Mouse (Mus musculus) embryonic facial prominence, embryonic 11.5 days (tissue): Measurements from ENCODE around the gene Pigg. TPM values are rescaled to one million over a fixed set of nuclear protein-coding genes. Genes with fewer than 3 reads are reported as not detected.

ENCODE experiments used
- ATAC-seq: fragments of 200-750 bp; cut with Nextera tagmentation; replicated peaks from 2 replicates; pipeline ENCODE4 v1.8.0; 2017; ENCODE audit warnings: low read depth; ENCODE audit not compliant: insufficient number of reproducible peaks, low FRiP score, low TSS enrichment
- DNase-seq: peaks from one replicate; pipeline ENCODE4 v3.0.0-alpha.2; 2015; ENCODE audit warnings: low spot score
- H3K27ac ChIP-seq: fragments of 300-500 bp; sonication (generic); replicated peaks from 2 replicates; pipeline ENCODE4 v1.5.1; 2014; ENCODE audit warnings: mild to moderate bottlenecking, low read depth, low read length, control low read depth
- H3K27me3 ChIP-seq: fragments of 300-500 bp; sonication (generic); 2 replicates; pipeline ENCODE4 v1.6.1; 2014; ENCODE audit warnings: mild to moderate bottlenecking, low read length, moderate library complexity, mixed read lengths; ENCODE audit not compliant: control insufficient read depth, insufficient read depth
- H3K36me3 ChIP-seq: fragments of 300-500 bp; sonication (generic); replicated peaks from 2 replicates; pipeline ENCODE4 v1.6.1; 2014; ENCODE audit warnings: low read depth, mild to moderate bottlenecking, low read length, moderate library complexity, mixed read lengths; ENCODE audit not compliant: control insufficient read depth, insufficient read depth
- H3K4me1 ChIP-seq: fragments of 300-500 bp; sonication (generic); 2 replicates; pipeline ENCODE4 v1.6.1; 2014; ENCODE audit warnings: low read length, mixed read lengths; ENCODE audit not compliant: control insufficient read depth, insufficient read depth
- H3K4me2 ChIP-seq: fragments of 300-500 bp; sonication (generic); 2 replicates; pipeline ENCODE4 v1.6.1; 2014; ENCODE audit warnings: low read depth, mild to moderate bottlenecking, control low read depth, low read length, moderate library complexity
- H3K4me3 ChIP-seq: fragments of 300-500 bp; sonication (generic); 2 replicates; pipeline ENCODE4 v1.5.1; 2014; ENCODE audit warnings: low read depth, low read length, control low read depth
- H3K9ac ChIP-seq: fragments of 300-500 bp; sonication (generic); replicated peaks from 2 replicates; pipeline ENCODE4 v1.6.1; 2014; ENCODE audit warnings: mild to moderate bottlenecking, control low read depth, low read length
- H3K9me3 ChIP-seq: fragments of 300-500 bp; sonication (generic); replicated peaks from 2 replicates; pipeline ENCODE4 v1.6.1; 2016; ENCODE audit warnings: mild to moderate bottlenecking, low read length, inconsistent platforms, mixed read lengths; ENCODE audit not compliant: control insufficient read depth
- WGBS: fragments of 180-500 bp; shearing (Covaris S2); extraction: QIAGEN DNeasy Blood & Tissue Kit; methylation state at CpG from one replicate; pipeline ENCODE4 v1.1.7; 2014; 5-methylcytosine and 5-hydroxymethylcytosine counted together
- polyA plus RNA-seq: library from polyadenylated mRNA; unstranded; fragments of >200 nt; fragmentation: Nextera tagmentation; extraction: Ambion mirVana; gene quantifications from 2 replicates; pipeline ENCODE4 v1.2.1, GENCODE M21; 2014

Gene Pigg
- polyA plus RNA-seq, 1 experiment from 2014 or later = 2.7 TPM

DNA sequence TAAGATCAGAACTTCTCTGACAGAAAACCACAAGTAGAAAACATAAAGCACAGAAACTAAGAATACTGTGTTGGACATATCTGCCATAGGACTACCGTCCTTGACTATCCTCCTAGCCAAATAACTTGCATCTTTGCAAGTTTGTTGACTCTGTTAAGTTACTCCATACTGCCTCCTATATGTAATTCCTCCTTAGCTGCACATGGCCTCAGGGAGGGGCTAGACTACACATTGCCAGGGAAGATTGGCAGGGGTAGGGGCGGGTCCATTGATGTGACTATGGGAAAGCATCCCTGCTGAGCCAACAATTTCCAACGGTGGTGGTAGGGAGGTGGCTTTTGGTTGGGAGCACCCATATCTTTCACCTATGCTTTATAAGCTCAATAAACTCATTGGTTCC is 49.9 kb downstream of the Pigg start:
- DNase-seq (no peak), ATAC-seq (no peak)
- Histone ChIP-seq H3K36me3 (no peaks in the 10 kb centered on the region), H3K27ac (no peak overlapping the region), H3K4me1 (peaks cover 6% of the 10 kb centered on the region), H3K27me3 (peaks cover 28% of the 10 kb centered on the region), H3K4me3 (no peak overlapping the region), H3K9me3 (no peaks in the 10 kb centered on the region), H3K4me2 (no peak overlapping the region), H3K9ac (no peak overlapping the region)
- 26% methylated on average over 3 of the region's 3 CpGs for WGBS

DNA sequence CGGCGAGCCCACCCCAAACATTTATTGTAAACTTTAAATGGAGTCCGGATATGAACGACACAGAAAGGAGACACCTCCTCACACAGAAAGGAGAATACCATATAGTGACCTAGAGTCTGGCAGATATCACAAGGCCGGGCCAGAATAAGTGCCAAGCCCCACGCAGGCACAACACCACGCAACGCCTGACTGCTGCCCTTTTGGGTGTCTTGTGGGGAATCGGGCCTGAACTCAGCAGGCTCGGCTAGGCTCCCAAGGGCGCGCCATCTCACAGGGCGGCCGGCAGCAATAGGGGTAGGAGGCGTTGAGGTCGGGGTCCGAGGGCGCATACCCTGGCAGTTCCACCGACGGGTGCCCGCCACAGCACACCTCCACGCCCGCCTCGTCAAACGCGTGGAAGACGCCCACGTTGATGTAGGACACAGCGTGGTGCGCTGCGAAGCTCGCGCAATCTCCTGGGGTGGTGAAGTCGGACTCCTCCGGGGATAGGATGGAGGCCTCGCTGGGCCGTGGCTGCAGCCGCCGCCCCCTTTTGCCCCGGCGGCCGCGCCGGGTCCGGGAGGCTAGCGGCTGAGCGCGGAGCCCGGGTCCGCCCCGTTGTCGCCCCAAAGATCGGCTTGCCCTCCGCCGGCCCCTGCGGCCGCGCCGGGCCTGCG is 54.0 kb downstream of the Pigg start:
- H3K4me3 ChIP-seq = peak overlapping the region; percentile 49
- H3K4me1 ChIP-seq = peaks cover 12% of the 10 kb centered on the region
- no peaks in the 10 kb centered on the region for H3K9me3 ChIP-seq
- no peaks in the 10 kb centered on the region for H3K36me3 ChIP-seq
- peak overlapping the region; percentile 95 for H3K4me2 ChIP-seq
- DNase-seq = no peak
- H3K27me3 ChIP-seq = peaks cover 66% of the 10 kb centered on the region
- H3K9ac ChIP-seq = 0 out of 2 replicates have a peak overlapping the region, but pooled peaks have one; percentile 5
- H3K27ac ChIP-seq = no peak overlapping the region
- 1% methylated on average over 57 of the region's 60 CpGs for WGBS
- peak; percentile 51; the same call in 1 of the 2 replicates for ATAC-seq

DNA sequence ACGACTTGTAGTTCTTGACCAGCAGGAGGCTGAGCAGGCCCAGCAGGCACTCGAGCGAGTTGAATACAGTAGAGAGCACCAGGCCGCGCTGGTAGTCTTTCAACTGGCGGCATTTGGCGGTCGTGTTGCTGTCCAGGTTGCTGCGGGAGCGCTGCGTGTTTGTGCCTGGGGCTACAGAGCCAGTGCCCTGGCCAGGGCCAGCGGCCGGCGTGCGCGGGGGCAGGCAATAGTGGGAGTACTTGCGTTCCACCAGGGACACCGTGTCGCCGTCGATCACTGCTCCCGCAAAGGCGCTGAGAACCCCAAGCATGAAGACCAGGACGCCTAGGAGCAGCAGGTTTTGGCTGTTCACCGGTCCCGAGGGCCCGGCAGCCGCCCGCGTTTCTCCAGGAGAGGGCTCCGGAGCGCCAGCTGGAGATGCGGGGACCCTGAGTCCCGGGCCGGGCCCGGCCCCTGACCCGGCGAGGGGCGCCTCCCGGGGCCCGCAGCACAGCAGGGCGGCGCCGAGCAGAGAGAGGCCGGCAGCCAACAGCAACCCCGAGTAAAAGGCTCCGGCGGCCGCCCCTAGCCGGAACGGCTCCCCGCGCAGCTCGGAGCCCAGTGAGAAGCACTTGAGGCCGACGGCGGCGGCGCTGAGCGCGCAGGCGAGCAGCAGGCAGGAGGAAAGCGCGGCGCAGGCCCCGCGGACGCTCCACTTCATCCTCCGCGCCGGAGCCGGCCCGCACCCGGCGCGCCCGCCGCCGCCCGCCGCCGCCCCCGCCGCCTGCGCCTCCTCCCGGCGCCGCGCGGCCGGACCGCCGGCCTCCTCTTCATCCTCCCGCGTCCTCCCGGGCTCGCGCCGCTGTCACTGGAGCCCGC is 54.8 kb downstream of the Pigg start:
- no peak overlapping the region for H3K27ac ChIP-seq
- WGBS = under 1% methylated on average over 77 of the region's 100 CpGs
- peak overlapping the region; percentile 95 for H3K4me2 ChIP-seq
- peak overlapping the region; percentile 49 for H3K4me3 ChIP-seq
- H3K36me3 ChIP-seq = no peaks in the 10 kb centered on the region
- no peaks in the 10 kb centered on the region for H3K9me3 ChIP-seq
- ATAC-seq (peak; percentile 22; the same call in 1 of the 2 replicates), DNase-seq (peak; percentile 48)
- H3K4me1 ChIP-seq = peaks cover 12% of the 10 kb centered on the region
- H3K27me3 ChIP-seq = peaks cover 66% of the 10 kb centered on the region
- peak overlapping the region; percentile 48 for H3K9ac ChIP-seq

DNA sequence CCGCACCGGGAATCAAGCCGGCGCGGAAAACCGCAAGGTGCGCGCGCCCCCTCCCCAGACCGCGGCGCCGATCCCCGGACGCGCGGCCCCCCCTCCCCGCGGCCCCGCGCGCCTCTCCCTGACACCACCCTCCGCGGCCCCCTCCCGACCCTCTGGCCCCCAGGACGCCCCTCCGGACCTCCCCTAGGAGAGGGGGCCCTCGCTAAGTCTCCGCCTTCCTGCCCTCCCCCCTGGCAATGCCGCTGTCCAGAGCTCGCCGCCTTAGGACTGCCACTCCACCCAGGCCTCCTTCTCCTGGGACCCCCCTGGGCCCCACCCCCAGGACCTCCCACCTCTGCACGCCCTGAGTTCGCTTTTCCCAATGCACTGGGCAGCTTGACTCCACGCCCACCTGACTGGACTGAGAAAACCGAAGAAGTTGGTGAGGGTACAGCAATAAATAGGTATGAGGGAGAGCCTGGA is 55.5 kb downstream of the Pigg start, which contains the start of gene Gm42517:
Gene Gm42517, minus strand, starts transcription at position 52 of the 462 bp plus-strand sequence.
- Histone ChIP-seq H3K9ac (peak within 1 kb of the TSS; percentile 48), H3K9me3 (no peaks in the 10 kb centered on the region), H3K4me1 (peaks cover 12% of the 10 kb centered on the region), H3K27ac (no peak within 1 kb of the TSS), H3K4me2 (peak within 1 kb of the TSS; percentile 95), H3K27me3 (peaks cover 66% of the 10 kb centered on the region), H3K36me3 (no peaks in the 10 kb centered on the region), H3K4me3 (peak within 1 kb of the TSS; percentile 49)
- ATAC-seq (no peak), DNase-seq (peak; percentile 9)
- WGBS = under 1% methylated on average over 17 of the region's 36 CpGs

DNA sequence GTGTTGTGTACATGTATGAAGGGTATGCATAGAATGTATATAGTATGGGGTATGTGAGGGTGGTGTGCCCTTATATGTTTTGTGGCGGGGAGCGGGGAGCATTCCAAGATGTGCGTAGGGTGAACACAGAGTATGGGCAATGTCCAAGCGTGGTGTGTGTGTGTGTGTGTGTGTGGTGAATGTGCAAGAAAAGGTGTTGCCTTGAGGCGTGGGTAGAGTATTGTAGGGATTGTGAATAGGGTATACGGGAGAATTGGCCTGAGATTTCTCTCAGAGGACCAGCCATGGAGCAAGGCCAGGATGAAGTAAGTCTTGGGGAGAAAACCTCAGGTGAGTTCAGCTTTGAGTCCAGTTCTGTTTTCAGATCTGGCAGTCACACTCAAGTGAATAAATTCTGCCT is 56.0 kb downstream of the Pigg start:
- Histone ChIP-seq H3K4me2 (peak overlapping the region; percentile 30), H3K36me3 (no peaks in the 10 kb centered on the region), H3K27ac (no peak overlapping the region), H3K9me3 (no peaks in the 10 kb centered on the region), H3K27me3 (peaks cover 66% of the 10 kb centered on the region), H3K4me3 (peak overlapping the region; percentile 25), H3K9ac (no peak overlapping the region), H3K4me1 (peaks cover 12% of the 10 kb centered on the region)
- WGBS = 4% methylated on average over 6 of the region's 6 CpGs
- no peak for DNase-seq
- ATAC-seq = 0 out of 2 replicates have a peak, but pooled peaks have one; percentile 21

DNA sequence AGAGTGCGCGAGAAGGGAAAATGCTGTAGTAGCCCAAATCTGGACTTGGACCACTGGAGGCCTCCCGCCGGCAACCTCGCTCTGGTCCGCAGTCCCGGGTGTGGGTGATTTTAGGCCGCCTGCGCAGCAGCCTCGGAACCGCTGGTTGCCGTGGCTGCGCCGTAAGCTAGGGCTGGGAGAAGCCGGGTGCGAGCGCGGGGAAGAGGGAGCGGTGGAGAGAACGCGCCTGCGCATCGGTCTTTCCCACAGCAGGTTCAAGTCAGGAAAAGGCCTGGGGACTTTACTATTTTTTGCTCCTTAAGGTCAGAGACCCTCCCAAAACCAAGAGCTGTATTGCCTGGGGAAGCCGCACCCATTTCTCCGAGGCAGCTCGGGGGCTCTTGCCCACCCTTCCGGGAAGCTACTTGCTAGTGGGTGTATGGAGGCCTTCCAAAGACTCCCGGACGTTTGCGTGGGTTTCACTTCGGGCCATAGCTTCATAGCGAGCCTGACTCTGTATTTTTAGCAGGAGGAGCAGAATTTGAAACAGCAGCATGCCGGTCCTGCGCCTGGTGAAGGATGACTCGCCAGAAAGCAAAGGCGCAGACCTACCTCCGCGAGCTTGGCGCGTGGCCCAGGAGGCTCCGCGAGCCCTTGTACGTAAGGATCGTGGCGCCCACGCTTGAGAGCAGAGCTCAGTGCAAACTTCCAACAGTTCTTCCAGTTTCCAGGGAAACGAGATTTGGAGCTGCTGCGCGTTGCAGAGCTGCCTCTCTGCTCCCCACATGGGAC is 56.6 kb downstream of the Pigg start:
- no peaks in the 10 kb centered on the region for H3K9me3 ChIP-seq
- peak overlapping the region; percentile 25 for H3K4me3 ChIP-seq
- H3K36me3 ChIP-seq = no peaks in the 10 kb centered on the region
- peak overlapping the region; percentile 30 for H3K4me2 ChIP-seq
- ATAC-seq = no peak
- H3K9ac ChIP-seq = no peak overlapping the region
- H3K27ac ChIP-seq = no peak overlapping the region
- peaks cover 12% of the 10 kb centered on the region for H3K4me1 ChIP-seq
- DNase-seq = peak; percentile 26
- peaks cover 66% of the 10 kb centered on the region for H3K27me3 ChIP-seq
- under 1% methylated on average over 49 of the region's 49 CpGs for WGBS

DNA sequence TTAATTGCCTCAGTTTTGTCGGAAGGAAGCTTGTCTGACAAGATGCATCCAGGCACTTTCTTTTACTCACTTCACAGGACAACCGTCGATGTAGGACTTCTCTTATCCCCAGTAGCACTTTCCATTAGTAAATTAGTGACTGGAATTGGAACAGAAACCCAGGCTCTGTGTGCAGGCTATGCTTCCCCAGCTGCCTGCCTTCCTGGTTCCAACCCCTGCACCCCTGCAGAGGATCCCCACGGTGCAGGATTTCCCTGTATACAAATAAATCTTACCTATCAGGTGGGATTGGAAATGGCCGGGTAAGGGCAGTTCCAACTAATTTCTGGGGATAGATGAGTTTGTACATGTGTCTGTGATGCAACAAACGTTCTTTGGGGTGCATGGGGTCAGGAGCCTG is 57.6 kb downstream of the Pigg start:
- Histone ChIP-seq H3K27me3 (peaks cover 60% of the 10 kb centered on the region), H3K4me3 (no peak overlapping the region), H3K27ac (no peak overlapping the region), H3K4me1 (peaks cover 12% of the 10 kb centered on the region), H3K36me3 (no peaks in the 10 kb centered on the region), H3K4me2 (no peak overlapping the region), H3K9me3 (no peaks in the 10 kb centered on the region), H3K9ac (no peak overlapping the region)
- DNase-seq (no peak), ATAC-seq (no peak)
- WGBS = 3% methylated on average over 6 of the region's 6 CpGs
